18 mouse cellular contexts compared by ENCODE assay signal in genomic region chr14:48316396-48316795, GRCm38 (mm10).
"Had no signal": no experiment of that assay in that cellular context is flagged by ENCODE, and none has a peak within 500 bp of the region (broad histone marks: within the 10 kb centered on the region; RNA-seq: fewer than 3 reads in every experiment).

No protein-coding gene starts in this region.

- H3K9me3 ChIP-seq: kidney, embryonic 15.5 days; liver, embryonic 13.5 days; midbrain, embryonic 12.5 days; midbrain, embryonic 15.5 days; neural tube, embryonic 12.5 days; neural tube, embryonic 15.5 days had no signal

- H3K4me1 ChIP-seq: liver, embryonic 13.5 days; midbrain, embryonic 12.5 days; midbrain, embryonic 15.5 days; neural tube, embryonic 12.5 days; neural tube, embryonic 15.5 days had no signal

- H3K36me3 ChIP-seq: kidney, embryonic 15.5 days; liver, embryonic 13.5 days; midbrain, embryonic 12.5 days; midbrain, embryonic 15.5 days; neural tube, embryonic 12.5 days; neural tube, embryonic 15.5 days had no signal

- ATAC-seq: midbrain, embryonic 15.5 days had no signal

- DNase-seq: kidney, postnatal 10 days; kidney, postnatal 36 days; layer of hippocampus, postnatal 36 days; liver, embryonic 13.5 days; right cerebral cortex, adult 18-20 months; right cerebral cortex, postnatal 14 days; right cerebral cortex, postnatal 4 days; thymus, adult 2 months; thymus, postnatal 14 days; thymus, postnatal 4 days had no signal

- H3K27me3 ChIP-seq: kidney, embryonic 15.5 days; liver, embryonic 13.5 days; midbrain, embryonic 12.5 days; midbrain, embryonic 15.5 days; neural tube, embryonic 12.5 days; neural tube, embryonic 15.5 days had no signal

- H3K4me3 ChIP-seq: kidney, embryonic 15.5 days; left cerebral cortex, adult 2 months; liver, embryonic 13.5 days; midbrain, embryonic 12.5 days; midbrain, embryonic 15.5 days; neural tube, embryonic 12.5 days; neural tube, embryonic 15.5 days had no signal

- H3K27ac ChIP-seq: kidney, embryonic 15.5 days; left cerebral cortex, adult 2 months; liver, embryonic 13.5 days; macrophage; midbrain, embryonic 12.5 days; midbrain, embryonic 15.5 days; neural tube, embryonic 12.5 days; neural tube, embryonic 15.5 days; stomach, postnatal 0 days had no signal

- H3K9ac ChIP-seq: kidney, embryonic 15.5 days; liver, embryonic 13.5 days; midbrain, embryonic 12.5 days; midbrain, embryonic 15.5 days; neural tube, embryonic 12.5 days; neural tube, embryonic 15.5 days had no signal

- H3K4me2 ChIP-seq: kidney, embryonic 15.5 days; liver, embryonic 13.5 days; midbrain, embryonic 12.5 days; midbrain, embryonic 15.5 days; neural tube, embryonic 12.5 days; neural tube, embryonic 15.5 days had no signal
